Mouse (Mus musculus) monocyte, adult 5-6 weeks (primary cell): ENCODE data around the gene Ints3. TPM values are rescaled to one million over a fixed set of nuclear protein-coding genes. Genes with fewer than 3 reads are reported as not detected.
"Not testable (repeated sequence)": the region's sequence is repeated elsewhere in the genome, so short reads cannot be mapped to it uniquely, and the experiment has no call there.

Experiments
- ATAC-seq: fragments of 153-309, 156-312 bp; replicated peaks from 2 replicates; pipeline ENCODE4 v1.8.0; 2017; ENCODE audit warnings: mild to moderate bottlenecking; ENCODE audit not compliant: low TSS enrichment, insufficient number of reproducible peaks, severe bottlenecking, poor library complexity, low FRiP score
- total RNA-seq: library from RNA; stranded (forward); fragments of 200-1000, 200-491, 200-594 nt; gene quantifications from 3 replicates; pipeline ENCODE4 v1.2.3, GENCODE M21; 2017

Ints3 gene
- total RNA-seq, 1 experiment from 2014 or later = 12.9 TPM

- peak; percentile 74 for ATAC-seq
Observed at GRCm38 (mm10) chr3:90373432-90374028, 59.9 kb downstream of the Ints3 start.

- ATAC-seq = no peak
Observed at GRCm38 (mm10) chr3:90372817-90373216, 60.6 kb downstream of the Ints3 start.

GRCm38 (mm10) chr3:90371857-90372256, 61.6 kb downstream of the Ints3 start:
- ATAC-seq = no peak

DNA sequence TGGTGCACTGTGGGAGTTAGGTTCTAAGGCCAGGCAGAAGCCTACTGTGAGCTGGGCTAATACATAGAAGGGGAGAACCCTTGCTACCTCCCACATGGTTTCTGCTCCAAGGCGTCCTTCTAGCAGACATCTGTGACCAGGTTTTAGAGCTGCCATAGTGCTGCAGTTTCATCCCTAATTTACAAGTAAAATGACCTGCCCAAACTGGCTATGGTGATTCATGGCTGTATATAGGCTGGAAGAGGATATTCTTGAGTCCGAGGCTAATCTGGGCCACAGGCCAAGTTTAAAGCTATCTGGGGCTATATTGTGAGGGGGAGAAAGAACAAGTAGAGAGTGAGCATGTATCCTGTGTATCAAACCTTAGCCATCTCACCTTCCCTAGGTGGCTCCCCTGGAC, 64.4 kb downstream of the Ints3 start:
- no peak for ATAC-seq

- ATAC-seq = no peak
Observed at GRCm38 (mm10) chr3:90367001-90367632, 66.3 kb downstream of the Ints3 start.

GRCm38 (mm10) chr3:90362346-90362745, 71.1 kb downstream of the Ints3 start:
- 0 out of 2 replicates have a peak, but pooled peaks have one; percentile 15 for ATAC-seq

DNA sequence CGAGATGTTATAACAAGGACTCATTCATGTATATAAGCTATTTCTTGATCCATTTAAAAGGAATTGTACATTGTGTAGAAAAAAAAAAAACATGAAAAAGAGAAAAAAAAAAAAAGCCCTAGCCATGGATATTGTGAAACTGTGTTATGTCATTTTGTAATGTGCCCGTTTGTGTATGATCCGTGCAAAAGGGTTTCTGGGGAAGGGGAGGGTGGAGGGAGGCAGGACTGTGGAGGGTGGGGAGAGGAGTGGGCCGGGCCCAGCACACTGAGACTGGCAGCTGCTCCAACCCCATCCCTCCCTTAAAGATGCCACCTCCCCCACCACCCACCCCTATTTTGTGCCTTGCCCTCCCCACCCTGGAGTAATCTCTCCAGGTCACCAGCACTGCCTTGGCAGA, 71.9 kb downstream of the Ints3 start:
- ATAC-seq = no peak

DNA sequence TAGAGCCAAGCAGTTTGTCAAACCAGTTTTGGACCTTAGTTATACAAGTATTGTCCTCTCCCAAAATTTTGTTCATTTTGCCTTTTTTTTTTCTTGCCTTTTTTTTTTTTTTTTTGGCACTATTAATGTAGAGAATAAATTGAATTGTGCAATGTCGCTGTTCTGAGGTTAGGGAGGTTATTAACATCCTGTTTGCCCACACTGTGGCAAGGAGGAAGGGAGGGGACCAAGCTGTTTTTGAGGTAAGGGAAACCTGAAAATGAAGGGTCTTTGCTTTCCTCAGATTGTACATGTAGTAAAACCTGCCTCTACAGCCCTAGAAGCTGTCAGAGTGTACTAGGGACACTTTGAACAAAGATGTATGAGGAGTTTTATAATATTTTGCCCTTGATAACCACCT, 74.2 kb downstream of the Ints3 start:
- no peak for ATAC-seq

- no peak for ATAC-seq
Observed at GRCm38 (mm10) chr3:90357959-90358358, 75.5 kb downstream of the Ints3 start.

- ATAC-seq = no peak
Observed at GRCm38 (mm10) chr3:90347847-90348246, 85.6 kb downstream of the Ints3 start.

- ATAC-seq = not testable (repeated sequence)
Observed at GRCm38 (mm10) chr3:90342853-90343252, 90.6 kb downstream of the Ints3 start.

Other genes with a start within 250 kb of the Ints3 start
- gene Rps27, start 220.0 kb downstream of the Ints3 start, total RNA-seq = 4,989 to 6,509 TPM (median 5,955 TPM) in 3 replicates
- gene Rab13, start 219.9 kb downstream of the Ints3 start, total RNA-seq = not detected in 3 replicates
- gene Jtb, start 202.0 kb downstream of the Ints3 start, total RNA-seq = 64.6 to 97.8 TPM (median 65.2 TPM) in 3 replicates
- gene Creb3l4, start 190.1 kb downstream of the Ints3 start, total RNA-seq = 0.49 to 1.1 TPM in 2 of 3 replicates, not detected in the other
- 32.3 to 49.4 TPM (median 46.6 TPM) in 3 replicates for gene Slc39a1, start 185.4 kb downstream of the Ints3 start, total RNA-seq
- gene Crtc2, start 179.5 kb downstream of the Ints3 start, total RNA-seq = 19.2 to 40.7 TPM (median 19.9 TPM) in 3 replicates
- 15.4 to 39.1 TPM (median 16.3 TPM) in 3 replicates for gene Dennd4b, start 168.4 kb downstream of the Ints3 start, total RNA-seq
- 26.9 to 46.5 TPM (median 34.1 TPM) in 3 replicates for gene Gatad2b, start 140.4 kb downstream of the Ints3 start, total RNA-seq
- 2.1 TPM in 1 of 3 replicates, not detected in the others for gene Slc27a3, start 43.7 kb downstream of the Ints3 start, total RNA-seq
- gene Npr1, start 32.2 kb upstream of the Ints3 start, total RNA-seq = not detected in 3 replicates
- 72.4 to 84.1 TPM (median 74.7 TPM) in 3 replicates for gene Ilf2, start 42.5 kb upstream of the Ints3 start, total RNA-seq
- gene Snapin, start 57.4 kb upstream of the Ints3 start, total RNA-seq = 52.4 to 94.4 TPM (median 62.0 TPM) in 3 replicates
- 65.3 to 100 TPM (median 80.3 TPM) in 3 replicates for gene Chtop, start 75.9 kb upstream of the Ints3 start, total RNA-seq
- 24.0 to 71.5 TPM (median 39.2 TPM) in 3 replicates for gene S100a1, start 80.8 kb upstream of the Ints3 start, total RNA-seq
- gene S100a13, start 80.8 kb upstream of the Ints3 start, total RNA-seq = 111 to 176 TPM (median 141 TPM) in 3 replicates
- gene S100a14, start 93.2 kb upstream of the Ints3 start, total RNA-seq = 3.0 TPM in 1 of 3 replicates, not detected in the others
- gene S100a16, start 103.6 kb upstream of the Ints3 start, total RNA-seq = not detected in 3 replicates
- not detected in 3 replicates for gene S100a3, start 127.0 kb upstream of the Ints3 start, total RNA-seq
- gene S100a2, start 156.6 kb upstream of the Ints3 start, total RNA-seq = not detected in 3 replicates
- not detected in 3 replicates for gene Gm42674, start 168.3 kb upstream of the Ints3 start, total RNA-seq
- 562 to 1,115 TPM (median 1,082 TPM) in 3 replicates for gene S100a4, start 170.1 kb upstream of the Ints3 start, total RNA-seq
- not detected in 3 replicates for gene S100a5, start 174.9 kb upstream of the Ints3 start, total RNA-seq
- gene S100a6, start 179.3 kb upstream of the Ints3 start, total RNA-seq = 318 to 564 TPM (median 521 TPM) in 3 replicates
- gene S100a7a, start 220.4 kb upstream of the Ints3 start, total RNA-seq = 0.58 TPM in 1 of 3 replicates, not detected in the others
- 3.4 to 52.7 TPM (median 15.1 TPM) in 3 replicates for gene S100a8, start 235.4 kb upstream of the Ints3 start, total RNA-seq